Mouse (Mus musculus): Measurements from ENCODE around the gene Camta2.

- TF ChIP-seq GATA1 (IDR thresholded peaks at IDR 0.05; ENCODE audit: borderline replicate concordance, low read length) (no peak), CTCF (IDR thresholded peaks at IDR 0.05; ENCODE audit: low read depth, low read length) (no peak), POLR2AphosphoS5 (IDR thresholded peaks at IDR 0.05; ENCODE audit: insufficient replicate concordance, low read depth, low read length) (no peak), TAL1 (conservative IDR thresholded peaks at IDR 0.05; ENCODE audit: low read depth, low read length) (no peak), GATA2 (IDR thresholded peaks at IDR 0.05; ENCODE audit: borderline replicate concordance, low read depth, low read length) (no peak)
Observed at GRCm38 (mm10) chr11:70621972-70622814, 65.7 kb downstream of the Camta2 start.
